Mouse (Mus musculus) common myeloid progenitor, adult 5-6 weeks (primary cell): ENCODE measurements around the gene Cdk5. TPM values are rescaled to one million over a fixed set of nuclear protein-coding genes. Genes with fewer than 3 reads are reported as not detected.

Experiments
- ATAC-seq: replicated peaks from 2 replicates; pipeline ENCODE4 v1.8.0; 2016; ENCODE audit warnings: low read depth, mild to moderate bottlenecking, moderate TSS enrichment, inconsistent platforms; ENCODE audit not compliant: poor library complexity, severe bottlenecking
- total RNA-seq: library from RNA; stranded (forward); fragments of 200-1000, 187-1606 nt; gene quantifications from 2 replicates; pipeline ENCODE4 v1.2.3, GENCODE M21; 2017

Gene Cdk5
- total RNA-seq, 1 experiment from 2014 or later, result 13.9 TPM

DNA sequence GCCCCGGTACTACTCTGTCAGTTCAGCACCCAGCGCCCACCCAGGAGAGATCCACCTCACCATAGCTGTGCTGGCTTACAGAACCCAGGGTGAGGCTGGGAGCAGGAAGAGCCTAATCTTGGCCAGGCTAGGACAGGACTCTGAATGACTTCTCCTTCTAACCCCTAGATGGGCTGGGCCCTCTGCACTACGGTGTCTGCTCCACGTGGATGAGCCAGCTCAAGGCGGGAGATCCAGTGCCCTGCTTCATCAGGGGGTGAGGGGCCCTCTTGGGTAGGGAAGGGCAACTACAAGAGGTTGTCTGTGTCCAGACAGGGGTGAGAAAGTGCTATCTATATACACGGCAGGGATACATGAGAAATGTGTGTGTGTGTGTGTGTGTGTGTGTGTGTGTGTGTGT lies 41.8 kb downstream of the Cdk5 start:
- ATAC-seq, result no peak

DNA sequence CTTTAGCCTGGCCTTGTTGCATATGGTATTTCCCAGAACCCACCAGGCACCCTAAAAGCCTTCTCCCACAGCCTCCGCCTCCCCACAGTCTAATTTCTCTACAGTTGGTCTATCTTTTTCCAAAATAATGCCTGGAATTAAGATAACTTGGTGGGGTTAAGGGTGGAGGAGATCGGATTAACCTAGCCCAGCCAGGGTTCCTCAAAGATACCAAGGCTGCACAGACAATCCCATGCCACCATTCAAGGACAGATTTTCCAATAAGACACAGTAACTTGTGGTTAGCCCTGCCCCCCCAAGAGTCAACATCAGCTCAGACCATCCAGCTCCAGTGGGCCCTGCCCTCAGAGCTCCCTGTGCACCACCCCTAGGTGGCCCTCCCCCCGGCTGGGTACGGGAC lies 42.8 kb downstream of the Cdk5 start:
- no peak for ATAC-seq

DNA sequence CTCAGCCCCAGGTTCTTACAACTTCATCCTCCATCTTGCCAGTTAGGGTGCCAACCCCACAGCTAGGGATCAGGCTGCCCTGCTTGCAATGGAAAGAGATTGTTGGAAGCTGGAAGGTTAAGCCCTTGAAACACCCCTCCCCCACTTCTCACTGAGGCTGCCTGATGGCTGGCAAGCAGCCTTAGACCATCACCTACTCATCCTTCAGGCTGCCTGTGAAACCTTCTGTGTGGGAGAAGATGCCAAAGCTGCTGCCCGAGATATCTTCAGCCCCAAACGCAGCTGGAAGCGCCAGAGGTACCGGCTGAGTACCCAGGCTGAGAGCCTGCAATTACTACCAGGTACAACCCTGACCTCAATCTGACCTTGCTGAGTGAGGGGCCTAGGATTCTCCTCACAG lies 43.8 kb downstream of the Cdk5 start:
- ATAC-seq, result no peak

DNA sequence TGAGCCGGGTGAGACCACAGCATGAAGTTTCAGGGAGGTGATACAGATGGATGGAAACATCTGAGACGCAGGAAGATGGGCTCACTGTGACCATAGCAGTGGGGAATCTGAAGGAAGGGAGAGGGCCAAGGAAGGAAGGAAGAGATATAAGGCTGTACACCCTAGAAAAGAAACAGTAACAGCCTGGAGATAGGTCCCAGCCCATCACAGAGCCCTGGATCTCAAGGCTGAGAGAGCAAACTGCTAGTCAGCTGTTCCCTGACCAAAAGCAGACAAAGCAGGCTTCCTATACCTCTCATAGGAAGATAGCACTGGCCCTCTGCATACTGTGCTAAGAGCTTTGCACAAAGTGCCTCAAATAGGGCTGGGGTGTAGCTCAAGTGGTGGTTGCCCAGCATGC lies 44.6 kb downstream of the Cdk5 start:
- ATAC-seq, result no peak

DNA sequence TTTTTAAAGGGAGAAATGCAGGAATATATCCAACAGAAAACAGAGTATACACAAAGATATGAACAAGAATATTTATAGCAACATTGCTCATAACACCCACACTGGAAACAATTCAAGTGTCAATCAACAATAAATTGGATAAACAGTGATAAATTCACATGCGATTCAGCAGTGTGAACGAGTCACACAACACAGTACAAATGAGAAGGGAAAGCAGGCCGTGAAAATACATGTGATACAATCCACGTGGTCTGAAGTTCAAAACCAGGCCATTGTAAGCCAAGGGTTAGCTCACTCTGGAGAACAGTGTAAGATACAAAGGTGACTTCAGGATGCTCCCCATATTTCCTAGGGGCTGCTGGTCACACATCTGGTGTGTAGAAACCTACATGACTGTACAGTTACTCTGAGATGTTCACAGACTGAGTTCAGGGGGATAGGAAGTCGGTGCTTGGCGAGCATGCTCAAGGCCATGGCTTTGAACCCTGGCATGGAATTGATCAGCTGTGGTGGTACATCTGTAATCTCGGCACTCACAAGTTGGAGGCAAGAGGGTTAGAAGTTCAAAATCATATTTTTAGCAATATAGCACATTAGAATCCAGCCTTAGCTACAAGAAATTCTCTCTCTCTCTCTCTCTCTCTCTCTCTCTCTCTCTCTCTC lies 48.5 kb downstream of the Cdk5 start:
- ATAC-seq, result no peak

DNA sequence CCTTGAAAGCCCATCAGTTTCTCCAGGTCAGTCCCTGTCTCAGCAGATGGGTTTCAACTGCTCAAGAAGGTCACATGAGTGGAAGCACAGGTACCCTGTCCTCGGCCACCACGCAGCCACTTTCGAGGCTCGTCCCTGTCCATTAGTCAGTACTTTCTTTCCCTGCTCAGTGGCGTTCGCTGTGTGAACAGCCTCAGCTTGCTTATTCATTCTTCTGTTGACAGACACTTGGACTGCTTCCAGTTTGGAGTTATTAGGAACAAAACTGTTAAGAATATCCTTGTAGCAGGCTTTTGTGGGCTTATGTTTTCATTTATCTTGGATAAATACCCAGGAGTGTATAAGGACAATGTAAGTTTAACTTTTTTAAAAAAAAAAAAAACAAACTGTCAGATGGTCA lies 49.1 kb downstream of the Cdk5 start:
- ATAC-seq, result 0 out of 2 replicates have a peak, but pooled peaks have one; percentile 29

- ATAC-seq, result no peak
Measured at GRCm38 (mm10) chr5:24373807-24374206, 49.5 kb downstream of the Cdk5 start.

DNA sequence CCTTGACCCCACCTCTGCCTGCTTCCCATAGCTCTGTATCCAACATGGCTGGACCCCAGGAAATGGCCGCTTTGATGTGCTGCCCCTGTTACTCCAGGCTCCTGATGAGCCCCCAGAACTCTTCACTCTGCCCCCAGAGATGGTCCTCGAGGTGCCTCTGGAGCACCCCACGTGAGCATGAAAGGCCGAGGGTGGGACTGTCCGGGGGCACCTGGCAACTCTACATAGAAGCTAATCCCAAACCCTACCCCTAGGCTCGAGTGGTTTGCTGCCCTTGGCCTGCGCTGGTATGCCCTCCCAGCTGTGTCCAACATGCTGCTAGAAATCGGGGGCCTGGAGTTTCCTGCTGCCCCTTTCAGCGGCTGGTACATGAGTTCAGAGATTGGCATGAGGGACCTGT lies 53.6 kb downstream of the Cdk5 start:
- ATAC-seq, result no peak

Other genes with a start within 250 kb of the Cdk5 start
- gene Kcnh2, start 71.9 kb downstream of the Cdk5 start, total RNA-seq, result 0.41 and 0.49 TPM in 2 replicates
- 0.05 TPM in 1 of 2 replicates, not detected in the other for gene Nos3, start 58.7 kb downstream of the Cdk5 start, total RNA-seq
- 0.78 and 4.5 TPM in 2 replicates for gene Atg9b, start 31.4 kb downstream of the Cdk5 start, total RNA-seq
- 11.5 and 32.2 TPM in 2 replicates for gene Abcb8, start 29.9 kb downstream of the Cdk5 start, total RNA-seq
- gene Asic3, start 10.1 kb downstream of the Cdk5 start, total RNA-seq, result not detected in 2 replicates
- 18.9 and 35.9 TPM in 2 replicates for gene Slc4a2, start 307 bp upstream of the Cdk5 start, total RNA-seq
- 19.0 and 30.9 TPM in 2 replicates for gene Fastk, start 21.8 kb upstream of the Cdk5 start, total RNA-seq
- gene Tmub1, start 24.3 kb upstream of the Cdk5 start, total RNA-seq, result 9.1 and 9.5 TPM in 2 replicates
- gene Agap3, start 28.6 kb upstream of the Cdk5 start, total RNA-seq, result 23.6 and 35.8 TPM in 2 replicates
- not detected in 2 replicates for gene Gbx1, start 103.7 kb upstream of the Cdk5 start, total RNA-seq
- 0.69 TPM in 1 of 2 replicates, not detected in the other for gene Asb10, start 117.4 kb upstream of the Cdk5 start, total RNA-seq
- not detected in 2 replicates for gene 4931409K22Rik, start 133.3 kb upstream of the Cdk5 start, total RNA-seq
- 107 and 119 TPM in 2 replicates for gene Abcf2, start 153.9 kb upstream of the Cdk5 start, total RNA-seq
- 12.3 and 13.3 TPM in 2 replicates for gene Chpf2, start 163.2 kb upstream of the Cdk5 start, total RNA-seq
- 0.09 TPM in 1 of 2 replicates, not detected in the other for gene Smarcd3, start 200.9 kb upstream of the Cdk5 start, total RNA-seq